Mouse (Mus musculus): ENCODE results near the gene Abi1.

DNA sequence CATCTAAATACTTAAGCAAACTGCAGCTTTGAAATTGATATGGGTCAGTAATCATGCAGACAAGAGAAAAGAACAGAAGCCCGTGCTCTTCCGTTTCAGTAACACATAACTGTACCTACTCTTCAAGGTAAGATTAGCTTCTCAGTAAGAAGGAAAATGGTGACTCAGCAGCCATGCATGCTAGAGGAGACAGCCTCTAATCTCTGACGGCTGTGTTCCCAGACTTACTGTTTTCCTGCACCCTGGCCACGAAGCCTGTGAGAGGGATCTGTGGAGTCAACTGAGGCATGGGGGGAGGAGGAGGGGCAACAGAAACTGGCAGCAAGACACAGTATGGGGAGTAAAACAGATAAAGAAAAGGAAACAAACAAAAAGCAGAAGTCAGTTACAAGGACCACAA is 90.1 kb downstream of the Abi1 start:
- TF ChIP-seq TBP (IDR thresholded peaks at IDR 0.05; ENCODE audit: low read depth, low read length) (no peak), E2F4 (IDR thresholded peaks at IDR 0.05; ENCODE audit: borderline replicate concordance, low read depth, low read length) (no peak), SIN3A (IDR thresholded peaks at IDR 0.05; ENCODE audit: low read length) (no peak), CTCF (IDR thresholded peaks at IDR 0.05 in 2 of 3, conservative IDR thresholded peaks at IDR 0.05 in 1 of 3; ENCODE audit: control insufficient read depth in 1 of 3, insufficient read depth in 1 of 3, low read depth in 2 of 3, low read length in 3 of 3, poor library complexity in 1 of 3, severe bottlenecking in 1 of 3) (no peak), RCOR1 (IDR thresholded peaks at IDR 0.05; ENCODE audit: low read depth, low read length) (no peak), UBTF (IDR thresholded peaks at IDR 0.05; ENCODE audit: borderline replicate concordance, insufficient read depth, low read depth, low read length) (no peak), MAX (IDR thresholded peaks at IDR 0.05; ENCODE audit: low read length) (no peak), BHLHE40 (IDR thresholded peaks at IDR 0.05; ENCODE audit: borderline replicate concordance, low read depth, low read length) (no peak), MXI1 (IDR thresholded peaks at IDR 0.05; ENCODE audit: low read depth, low read length) (no peak), USF1 (IDR thresholded peaks at IDR 0.05; ENCODE audit: low read depth, low read length) (no peak), POLR2A (IDR thresholded peaks at IDR 0.05; ENCODE audit: control insufficient read depth in 1 of 2, insufficient read depth in 1 of 2, low read depth in 1 of 2, low read length in 2 of 2, poor library complexity in 1 of 2) (no peak)
